Comparison of ENCODE assay signal across 8 mouse cellular contexts in genomic region chr7:132638446-132639087, GRCm38 (mm10). TPM values are rescaled to one million over a fixed set of nuclear protein-coding genes. Genes with fewer than 3 reads are reported as not detected.
DNase-seq lines count a peak whose midpoint lies in the region; ATAC-seq and TF ChIP-seq lines count a peak whose summit lies in the region.

No protein-coding gene starts in this region.

- peak; percentile 34 to 40 for DNase-seq in spleen, postnatal 36 days (ENCODE audit: low spot score in 2 of 2)
- DNase-seq in spleen, adult 12 weeks (ENCODE audit: low spot score), result no peak
- peak; percentile 23 to 64 for DNase-seq in adrenal gland, postnatal 36 days
- DNase-seq in hindbrain, postnatal 0 days (ENCODE audit: low spot score), result peak; percentile 85
- DNase-seq in liver, embryonic 13.5 days, result peak; percentile 14

- no peak overlapping the region for H3K4me2 ChIP-seq in embryonic facial prominence, embryonic 12.5 days (replicated peaks)
- no peak overlapping the region for H3K4me2 ChIP-seq in hindbrain, postnatal 0 days (ENCODE audit: low read depth, low read length)
- H3K4me2 ChIP-seq in liver, embryonic 13.5 days, result no peak overlapping the region
- no peak overlapping the region for H3K4me2 ChIP-seq in neural tube, embryonic 14.5 days (ENCODE audit: low read depth, low read length)

- WGBS in embryonic facial prominence, embryonic 12.5 days, result 50% methylated on average over 12 of the region's 12 CpGs
- 60% methylated on average over 12 of the region's 12 CpGs for WGBS in hindbrain, postnatal 0 days
- 58% methylated on average over 12 of the region's 12 CpGs for WGBS in liver, embryonic 13.5 days (ENCODE audit: insufficient replicate concordance)
- 68% methylated on average over 12 of the region's 12 CpGs for WGBS in neural tube, embryonic 14.5 days

- H3K27ac ChIP-seq in embryonic facial prominence, embryonic 12.5 days, result no peak overlapping the region
- no peak overlapping the region for H3K27ac ChIP-seq in hindbrain, postnatal 0 days
- no peak overlapping the region for H3K27ac ChIP-seq in liver, embryonic 13.5 days
- H3K27ac ChIP-seq in neural tube, embryonic 14.5 days (ENCODE audit: low read depth, low read length), result no peak overlapping the region

- no peaks in the 10 kb centered on the region for H3K9me3 ChIP-seq in embryonic facial prominence, embryonic 12.5 days
- H3K9me3 ChIP-seq in hindbrain, postnatal 0 days (ENCODE audit: low read length), result no peaks in the 10 kb centered on the region
- no peaks in the 10 kb centered on the region for H3K9me3 ChIP-seq in liver, embryonic 13.5 days (replicated peaks)
- H3K9me3 ChIP-seq in neural tube, embryonic 14.5 days (ENCODE audit: control insufficient read depth, low read length), result no peaks in the 10 kb centered on the region

- ATAC-seq in embryonic facial prominence, embryonic 12.5 days (ENCODE audit: insufficient number of reproducible peaks, insufficient read depth, low FRiP score, low TSS enrichment), result 0 out of 2 replicates have a peak, but pooled peaks have one; percentile 41
- peak; percentile 60; the same call in 1 of the 2 replicates for ATAC-seq in hindbrain, postnatal 0 days
- ATAC-seq in liver, embryonic 13.5 days (ENCODE audit: low read depth), result peak; percentile 62; the same call in 1 of the 2 replicates
- ATAC-seq in neural tube, embryonic 14.5 days (ENCODE audit: low read depth), result peak; percentile 78; the same call in 1 of the 2 replicates
- no peak for ATAC-seq in monocyte, adult 5-6 weeks (replicated peaks; ENCODE audit: insufficient number of reproducible peaks, low FRiP score, low TSS enrichment, poor library complexity, severe bottlenecking)

- H3K36me3 ChIP-seq in embryonic facial prominence, embryonic 12.5 days, result no peaks in the 10 kb centered on the region
- no peaks in the 10 kb centered on the region for H3K36me3 ChIP-seq in hindbrain, postnatal 0 days (ENCODE audit: insufficient read depth, low read length)
- no peaks in the 10 kb centered on the region for H3K36me3 ChIP-seq in liver, embryonic 13.5 days
- H3K36me3 ChIP-seq in neural tube, embryonic 14.5 days (ENCODE audit: control insufficient read depth, insufficient read depth, low read length), result no peaks in the 10 kb centered on the region

- H3K27me3 ChIP-seq in embryonic facial prominence, embryonic 12.5 days, result peaks cover 4% of the 10 kb centered on the region; the same call in 1 of the 2 replicates
- no peaks in the 10 kb centered on the region for H3K27me3 ChIP-seq in hindbrain, postnatal 0 days (ENCODE audit: insufficient read depth, low read length)
- no peaks in the 10 kb centered on the region for H3K27me3 ChIP-seq in liver, embryonic 13.5 days
- no peaks in the 10 kb centered on the region for H3K27me3 ChIP-seq in neural tube, embryonic 14.5 days (ENCODE audit: control insufficient read depth, insufficient read depth, low read length)

- TF ChIP-seq CTCF in hindbrain, postnatal 0 days (IDR thresholded peaks at IDR 0.05; ENCODE audit: low read depth), result peak; percentile 90

- H3K4me3 ChIP-seq in embryonic facial prominence, embryonic 12.5 days, result no peak overlapping the region
- H3K4me3 ChIP-seq in hindbrain, postnatal 0 days (ENCODE audit: low read length), result no peak overlapping the region
- H3K4me3 ChIP-seq in liver, embryonic 13.5 days (replicated peaks), result no peak overlapping the region
- H3K4me3 ChIP-seq in neural tube, embryonic 14.5 days (ENCODE audit: low read depth, low read length), result no peak overlapping the region

- H3K4me1 ChIP-seq in embryonic facial prominence, embryonic 12.5 days, result no peaks in the 10 kb centered on the region
- H3K4me1 ChIP-seq in hindbrain, postnatal 0 days (ENCODE audit: insufficient read depth, low read length), result no peaks in the 10 kb centered on the region; the same call in 1 of the 2 replicates
- no peaks in the 10 kb centered on the region for H3K4me1 ChIP-seq in liver, embryonic 13.5 days (replicated peaks)
- peaks cover 5% of the 10 kb centered on the region for H3K4me1 ChIP-seq in neural tube, embryonic 14.5 days (ENCODE audit: control insufficient read depth, insufficient read depth, low read length)

- no peak overlapping the region for H3K9ac ChIP-seq in embryonic facial prominence, embryonic 12.5 days
- H3K9ac ChIP-seq in hindbrain, postnatal 0 days (replicated peaks; ENCODE audit: low read length), result no peak overlapping the region
- H3K9ac ChIP-seq in liver, embryonic 13.5 days, result no peak overlapping the region
- H3K9ac ChIP-seq in neural tube, embryonic 14.5 days (replicated peaks; ENCODE audit: low read depth, low read length), result no peak overlapping the region

RNA-seq across cellular contexts. Expression of gene Lhpp, which starts 28.1 kb away (rescaled TPM):
- total RNA-seq in adrenal gland, postnatal 36 days (2021), result 10 to 100 TPM; 19.2 to 27.6 TPM
- polyA plus RNA-seq in embryonic facial prominence, embryonic 12.5 days (2016; fragmentation: Nextera tagmentation; extraction: Ambion mirVana), result 16.2 and 17.8 TPM in 2 replicates
- total RNA-seq in hindbrain, postnatal 0 days (2014; rRNA removed), result 42.5 and 55.6 TPM in 2 replicates
- polyA plus RNA-seq in hindbrain, postnatal 0 days (2015; fragmentation: Nextera tagmentation; extraction: Ambion mirVana), result 53.3 and 56.7 TPM in 2 replicates
- 8.0 and 8.3 TPM in 2 replicates for polyA plus RNA-seq in liver, embryonic 13.5 days (2015; fragmentation: Nextera tagmentation; extraction: Ambion mirVana)
- 43.4 and 55.0 TPM in 2 replicates for polyA plus RNA-seq in neural tube, embryonic 14.5 days (2014; fragmentation: Nextera tagmentation; extraction: Ambion mirVana)
- total RNA-seq in monocyte, adult 5-6 weeks (2017), result 2.8 to 6.0 TPM (median 4.2 TPM) in 3 replicates

RNA-seq across cellular contexts. Expression of gene Nkx1-2, which starts 39.1 kb away (rescaled TPM):
- not detected for total RNA-seq in adrenal gland, postnatal 36 days (2021)
- polyA plus RNA-seq in embryonic facial prominence, embryonic 12.5 days (2016; fragmentation: Nextera tagmentation; extraction: Ambion mirVana), result 0.06 and 0.15 TPM in 2 replicates
- total RNA-seq in hindbrain, postnatal 0 days (2014; rRNA removed), result 0.90 TPM in 1 of 2 replicates, not detected in the other
- 0.08 and 0.13 TPM in 2 replicates for polyA plus RNA-seq in hindbrain, postnatal 0 days (2015; fragmentation: Nextera tagmentation; extraction: Ambion mirVana)
- not detected in 2 replicates for polyA plus RNA-seq in liver, embryonic 13.5 days (2015; fragmentation: Nextera tagmentation; extraction: Ambion mirVana)
- polyA plus RNA-seq in neural tube, embryonic 14.5 days (2014; fragmentation: Nextera tagmentation; extraction: Ambion mirVana), result 0.32 and 0.49 TPM in 2 replicates
- not detected in 3 replicates for total RNA-seq in monocyte, adult 5-6 weeks (2017)
